Comparison of ENCODE assay signal across 9 mouse cellular contexts in the genomic region with DNA sequence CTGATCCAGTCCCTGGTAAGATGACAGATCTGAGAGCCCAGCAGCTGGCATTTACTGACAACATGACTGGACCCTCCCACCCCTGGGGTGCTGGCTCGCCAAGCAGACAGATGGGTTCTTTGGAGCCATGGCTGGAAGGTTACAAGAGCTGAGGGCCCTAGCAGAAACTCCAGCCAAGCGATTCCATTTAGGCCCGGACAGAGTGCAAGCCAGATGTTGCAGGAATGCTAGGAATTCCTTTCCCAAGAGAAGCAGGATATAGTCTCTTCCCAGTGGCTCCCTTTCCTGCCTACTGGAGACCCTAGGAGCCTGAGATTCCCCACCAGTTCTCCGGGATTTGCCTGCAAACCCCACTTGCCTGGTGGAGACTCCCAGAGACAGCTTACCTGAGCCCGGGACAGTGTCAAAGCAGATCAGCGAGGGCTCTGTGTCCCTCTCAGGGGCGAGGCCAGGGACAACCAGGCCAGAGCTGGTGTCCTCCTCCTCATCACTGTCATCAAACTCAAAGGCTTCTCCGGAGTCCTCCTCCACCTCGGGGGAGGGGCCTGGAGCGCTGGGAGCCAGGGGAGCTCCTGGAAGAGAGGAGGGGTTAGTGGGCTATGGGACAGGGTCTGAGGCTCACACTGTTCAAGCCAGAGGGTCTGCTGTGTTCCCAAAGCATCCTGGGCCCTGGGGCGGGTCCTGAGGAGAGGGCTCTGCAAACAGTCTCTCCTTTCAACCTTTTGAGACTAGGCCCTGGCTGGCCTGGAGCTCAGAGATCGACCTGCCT. TPM values are rescaled to one million over a fixed set of nuclear protein-coding genes. Genes with fewer than 3 reads are reported as not detected.
DNase-seq lines count a peak whose midpoint lies in the region; ATAC-seq and TF ChIP-seq lines count a peak whose summit lies in the region.
"Had no signal": no experiment of that assay in that cellular context is flagged by ENCODE, and none has a peak within 500 bp of the region (broad histone marks: within the 10 kb centered on the region; RNA-seq: fewer than 3 reads in every experiment).

No protein-coding gene starts in this region.

- H3K36me3 ChIP-seq in kidney, postnatal 0 days (ENCODE audit: insufficient read depth, low read length) = peaks cover 16% of the 10 kb centered on the region; the same call in 1 of the 2 replicates
- no peaks in the 10 kb centered on the region for H3K36me3 ChIP-seq in hindbrain, embryonic 11.5 days (ENCODE audit: control insufficient read depth, insufficient read depth, low read length)
- peaks cover 24% of the 10 kb centered on the region for H3K36me3 ChIP-seq in midbrain, postnatal 0 days (ENCODE audit: insufficient read depth, low read length)

- H3K9ac ChIP-seq in kidney, postnatal 0 days (ENCODE audit: low read depth, low read length) = no peak overlapping the region
- H3K9ac ChIP-seq in hindbrain, embryonic 11.5 days (ENCODE audit: low read depth, low read length) = no peak overlapping the region
- no peak overlapping the region for H3K9ac ChIP-seq in midbrain, postnatal 0 days (replicated peaks; ENCODE audit: low read length, poor library complexity, severe bottlenecking)

- ATAC-seq in kidney, postnatal 0 days (replicated peaks; ENCODE audit: low FRiP score, low read depth) = no peak; the same call in 1 of the 2 replicates
- no peak for ATAC-seq in hindbrain, embryonic 11.5 days (ENCODE audit: low FRiP score)
- no peak for ATAC-seq in midbrain, postnatal 0 days (ENCODE audit: low FRiP score)

- H3K4me3 ChIP-seq in kidney, postnatal 0 days (replicated peaks; ENCODE audit: low read depth, low read length) = no peak overlapping the region
- H3K4me3 ChIP-seq in hindbrain, embryonic 11.5 days (ENCODE audit: low read depth, low read length) = no peak overlapping the region
- no peak overlapping the region for H3K4me3 ChIP-seq in midbrain, postnatal 0 days (ENCODE audit: low read depth, low read length)
- H3K4me3 ChIP-seq: myocyte had no signal

- DNase-seq in kidney, postnatal 0 days (ENCODE audit: low spot score) = peak; percentile 84
- DNase-seq in kidney, adult 9 months = no peak
- peak; percentile 58 for DNase-seq in embryo, embryonic 11 days
- DNase-seq in hindbrain, embryonic 11.5 days (ENCODE audit: low spot score) = no peak
- peak; percentile 43 for DNase-seq in midbrain, postnatal 0 days (ENCODE audit: low spot score)
- DNase-seq in layer of hippocampus, adult 8-10 months (ENCODE audit: low spot score in 2 of 2) = no peak
- no peak for DNase-seq in urinary bladder, postnatal 10 days (ENCODE audit: low spot score)
- no peak for DNase-seq in adrenal gland, postnatal 25 days

- WGBS in kidney, postnatal 0 days = 20% methylated on average over 12 of the region's 12 CpGs
- 24% methylated on average over 12 of the region's 12 CpGs for WGBS in hindbrain, embryonic 11.5 days
- WGBS in midbrain, postnatal 0 days = 41% methylated on average over 12 of the region's 12 CpGs

- no peaks in the 10 kb centered on the region for H3K27me3 ChIP-seq in kidney, postnatal 0 days (ENCODE audit: insufficient read depth, low read length)
- H3K27me3 ChIP-seq in hindbrain, embryonic 11.5 days (ENCODE audit: control insufficient read depth, insufficient read depth, low read length) = no peaks in the 10 kb centered on the region
- H3K27me3 ChIP-seq in midbrain, postnatal 0 days (ENCODE audit: insufficient read depth, low read length) = no peaks in the 10 kb centered on the region

- peak overlapping the region; percentile 84 for H3K27ac ChIP-seq in kidney, postnatal 0 days
- H3K27ac ChIP-seq in hindbrain, embryonic 11.5 days (ENCODE audit: low read depth, low read length) = peak overlapping the region; percentile 19; the same call in 1 of the 2 replicates
- no peak overlapping the region; the same call in 1 of the 2 replicates for H3K27ac ChIP-seq in midbrain, postnatal 0 days (ENCODE audit: low read depth, low read length)

- peaks cover 13% of the 10 kb centered on the region for H3K4me1 ChIP-seq in kidney, postnatal 0 days (replicated peaks; ENCODE audit: insufficient read depth, low read length)
- H3K4me1 ChIP-seq in hindbrain, embryonic 11.5 days (replicated peaks; ENCODE audit: control insufficient read depth, insufficient read depth, low read length) = peaks cover 7% of the 10 kb centered on the region; the same call in 1 of the 2 replicates
- peaks cover 4% of the 10 kb centered on the region; the same call in 1 of the 2 replicates for H3K4me1 ChIP-seq in midbrain, postnatal 0 days (ENCODE audit: insufficient read depth, low read length)

- TF ChIP-seq CTCF in kidney, postnatal 0 days (IDR thresholded peaks at IDR 0.05; ENCODE audit: low read depth) = no peak
- TF ChIP-seq CTCF in midbrain, postnatal 0 days (IDR thresholded peaks at IDR 0.05) = no peak

- peak overlapping the region; percentile 15; the same call in 1 of the 2 replicates for H3K4me2 ChIP-seq in kidney, postnatal 0 days (ENCODE audit: low read length)
- no peak overlapping the region for H3K4me2 ChIP-seq in hindbrain, embryonic 11.5 days (replicated peaks; ENCODE audit: low read depth, low read length)
- no peak overlapping the region for H3K4me2 ChIP-seq in midbrain, postnatal 0 days (ENCODE audit: low read depth, low read length, poor library complexity, severe bottlenecking)

- no peaks in the 10 kb centered on the region for H3K9me3 ChIP-seq in kidney, postnatal 0 days (replicated peaks; ENCODE audit: low read length)
- H3K9me3 ChIP-seq in hindbrain, embryonic 11.5 days (ENCODE audit: control insufficient read depth, low read length) = no peaks in the 10 kb centered on the region
- no peaks in the 10 kb centered on the region for H3K9me3 ChIP-seq in midbrain, postnatal 0 days (ENCODE audit: low read length)

RNA-seq across cellular contexts. Expression of a gene that starts 54.8 kb away (rescaled TPM):
- 21.2 and 22.2 TPM in 2 replicates for polyA plus RNA-seq in kidney, postnatal 0 days (2015; fragmentation: Nextera tagmentation; extraction: Ambion mirVana)
- polyA plus RNA-seq in hindbrain, embryonic 11.5 days (2014; fragmentation: Nextera tagmentation; extraction: Ambion mirVana) = 13.8 and 14.5 TPM in 2 replicates
- 68.7 and 81.1 TPM in 2 replicates for total RNA-seq in midbrain, postnatal 0 days (2014; rRNA removed)
- polyA plus RNA-seq in midbrain, postnatal 0 days (2015; fragmentation: Nextera tagmentation; extraction: Ambion mirVana) = 20.7 and 23.1 TPM in 2 replicates
- 10 to 100 TPM; 44.6 to 55.8 (median 46.7) TPM for total RNA-seq in layer of hippocampus, adult 8-10 months (2022)
- 10.0 and 16.6 TPM in 2 replicates for total RNA-seq in adrenal gland, postnatal 25 days (2021)

Comparison
In these comparisons a context has a peak if more than half of its experiments do, and no peak if none do; other contexts are left out.
1. DNase-seq: peak in kidney, postnatal 0 days (single experiment), embryo, embryonic 11 days (single experiment) and midbrain, postnatal 0 days (single experiment); none in kidney, adult 9 months (single experiment), hindbrain, embryonic 11.5 days (single experiment), layer of hippocampus, adult 8-10 months (0 of 2), urinary bladder, postnatal 10 days (single experiment) and adrenal gland, postnatal 25 days (single experiment).